Mouse (Mus musculus) cerebellum, adult 2 months (tissue): ENCODE data around the gene Ror1.

Experiments
- CTCF ChIP-seq: fragments of 200-500 bp; IDR thresholded peaks from 2 replicates; pipeline ENCODE4 v1.5.1; 2011; ENCODE audit warnings: low read depth, mild to moderate bottlenecking, control low read depth, low read length, moderate library complexity, borderline replicate concordance; ENCODE audit not compliant: insufficient read depth
- POLR2A ChIP-seq: fragments of 200-500 bp; IDR thresholded peaks from 2 replicates; pipeline ENCODE4 v1.6.1; 2011; ENCODE audit warnings: low read length, control low read depth, borderline replicate concordance; ENCODE audit not compliant: insufficient read depth

- no peak for TF ChIP-seq CTCF
- TF ChIP-seq POLR2A: no peak
Observed at GRCm38 (mm10) chr4:100462493-100463120, 367.0 kb downstream of the Ror1 start.
